Mouse (Mus musculus) CH12.LX (cell line): ENCODE results near the gene Slc6a9. TPM values are rescaled to one million over a fixed set of nuclear protein-coding genes. Genes with fewer than 3 reads are reported as not detected.

ENCODE experiments used
- DNase-seq: peaks from one replicate; pipeline ENCODE4 v3.0.0-alpha.2; 2013; ENCODE audit errors: extremely low read depth
- H3K27ac ChIP-seq: 2 replicates; pipeline ENCODE4 v1.5.1; 2012; ENCODE audit warnings: low read depth, mild to moderate bottlenecking, control low read depth, moderate library complexity; ENCODE audit not compliant: insufficient read depth
- H3K27me3 ChIP-seq: replicated peaks from 2 replicates; pipeline ENCODE3; 2012; ENCODE audit warnings: inconsistent platforms
- H3K36me3 ChIP-seq, 2 experiments: replicated peaks in 1 of 2; 2 replicates each; pipeline versions ENCODE3 to v1.6.1; 2012; ENCODE audit warnings: inconsistent platforms in 1 of 2, low read length in 1 of 2, mild to moderate bottlenecking in 1 of 2, mixed read lengths in 1 of 2, moderate library complexity in 1 of 2; ENCODE audit not compliant: control insufficient read depth in 1 of 2, insufficient read depth in 1 of 2
- H3K4me1 ChIP-seq, 2 experiments: 2 replicates each; pipeline ENCODE4 v1.6.1; 2012; ENCODE audit warnings: inconsistent platforms in 1 of 2, moderate library complexity in 1 of 2; ENCODE audit not compliant: insufficient read depth in 2 of 2, control insufficient read depth in 1 of 2
- H3K4me2 ChIP-seq: 2 replicates; pipeline ENCODE4 v1.6.1; 2012; ENCODE audit warnings: low read depth, mild to moderate bottlenecking, control low read depth; ENCODE audit not compliant: poor library complexity, insufficient read depth, severe bottlenecking
- H3K4me3 ChIP-seq, 3 experiments: fragments of 150-350 bp in 1 of 3; sonication (generic) in 1 of 3; replicated peaks in 1 of 3; 2 replicates each; pipeline versions ENCODE3 to v1.5.1; 2011 to 2012; ENCODE audit warnings: low read depth in 2 of 3, low read length in 2 of 3, mild to moderate bottlenecking in 2 of 3, moderate library complexity in 2 of 3, control low read depth in 1 of 3, improper control_type of control experiment in 1 of 3, inconsistent platforms in 1 of 3, mixed read lengths in 1 of 3; ENCODE audit not compliant: poor library complexity in 1 of 3
- H3K79me2 ChIP-seq: replicated peaks from 2 replicates; pipeline ENCODE4 v1.6.1; 2012; ENCODE audit warnings: mild to moderate bottlenecking, moderate library complexity; ENCODE audit not compliant: control insufficient read depth, poor library complexity, insufficient read depth, severe bottlenecking; ENCODE audit errors: extremely low read depth
- H3K9ac ChIP-seq: 2 replicates; pipeline ENCODE4 v1.6.1; 2012; ENCODE audit warnings: low read depth, mild to moderate bottlenecking, control low read depth, moderate library complexity; ENCODE audit not compliant: insufficient read depth
- H3K9me3 ChIP-seq: replicated peaks from 2 replicates; pipeline ENCODE3; 2012; ENCODE audit warnings: low read length, inconsistent platforms, mixed read lengths
- CHD1 ChIP-seq: IDR thresholded peaks from 2 replicates; pipeline ENCODE4 v1.6.1; 2012; ENCODE audit warnings: low read depth, low read length, improper control_type of control experiment, inconsistent platforms
- CTCF ChIP-seq, 2 experiments: IDR thresholded peaks in 1 of 2; conservative IDR thresholded peaks in 1 of 2; 2 replicates each; pipeline ENCODE4 v1.5.1; 2011 to 2012; ENCODE audit warnings: low read depth in 2 of 2, low read length in 2 of 2, improper control_type of control experiment in 1 of 2, inconsistent platforms in 1 of 2, mild to moderate bottlenecking in 1 of 2, moderate library complexity in 1 of 2
- E2F4 ChIP-seq: IDR thresholded peaks from 2 replicates; pipeline ENCODE4 v1.6.1; 2011; ENCODE audit warnings: low read depth, low read length, improper control_type of control experiment; ENCODE audit not compliant: insufficient replicate concordance
- ELF1 ChIP-seq: IDR thresholded peaks from 2 replicates; pipeline ENCODE4 v1.6.1; 2014; ENCODE audit warnings: low read depth, mild to moderate bottlenecking, inconsistent platforms, low read length, improper control_type of control experiment
- GABPA ChIP-seq: IDR thresholded peaks from 2 replicates; pipeline ENCODE4 v1.6.1; 2012; ENCODE audit warnings: low read depth, low read length, improper control_type of control experiment, inconsistent platforms; ENCODE audit not compliant: insufficient replicate concordance
- IRF4 ChIP-seq: IDR thresholded peaks from 2 replicates; pipeline ENCODE4 v1.6.1; 2014; ENCODE audit warnings: low read depth, mild to moderate bottlenecking, inconsistent platforms, low read length, improper control_type of control experiment
- MAFK ChIP-seq: IDR thresholded peaks from 2 replicates; pipeline ENCODE4 v1.6.1; 2011; ENCODE audit warnings: low read length, improper control_type of control experiment; ENCODE audit not compliant: insufficient replicate concordance
- MAX ChIP-seq: IDR thresholded peaks from 2 replicates; pipeline ENCODE4 v1.6.1; 2011; ENCODE audit warnings: low read length, improper control_type of control experiment
- MXI1 ChIP-seq: IDR thresholded peaks from 2 replicates; pipeline ENCODE4 v1.6.1; 2011; ENCODE audit warnings: mild to moderate bottlenecking, low read depth, low read length, improper control_type of control experiment
- MYC ChIP-seq: IDR thresholded peaks from 2 replicates; pipeline ENCODE4 v1.6.1; 2011; ENCODE audit warnings: low read depth, mild to moderate bottlenecking, improper control_type of control experiment, low read length
- NRF1 ChIP-seq: IDR thresholded peaks from 2 replicates; pipeline ENCODE4 v1.6.1; 2014; ENCODE audit warnings: low read depth, mild to moderate bottlenecking, inconsistent platforms, low read length, improper control_type of control experiment, moderate library complexity
- RAD21 ChIP-seq: IDR thresholded peaks from 2 replicates; pipeline ENCODE4 v1.6.1; 2011; ENCODE audit warnings: low read depth, mild to moderate bottlenecking, low read length, improper control_type of control experiment, moderate library complexity
- SMC3 ChIP-seq: IDR thresholded peaks from 2 replicates; pipeline ENCODE4 v1.6.1; 2011; ENCODE audit warnings: low read depth, low read length, improper control_type of control experiment
- TBP ChIP-seq: conservative IDR thresholded peaks from 2 replicates; pipeline ENCODE4 v1.6.1; 2011; ENCODE audit warnings: low read depth, low read length, improper control_type of control experiment
- TCF12 ChIP-seq: IDR thresholded peaks from 2 replicates; pipeline ENCODE4 v1.6.1; 2014; ENCODE audit warnings: low read depth, mild to moderate bottlenecking, inconsistent platforms, low read length, improper control_type of control experiment
- UBTF ChIP-seq: IDR thresholded peaks from 2 replicates; pipeline ENCODE4 v1.6.1; 2012; ENCODE audit warnings: low read depth, mild to moderate bottlenecking, inconsistent platforms, low read length, improper control_type of control experiment, moderate library complexity
- USF1 ChIP-seq: IDR thresholded peaks from 2 replicates; pipeline ENCODE4 v1.6.1; 2014; ENCODE audit warnings: low read depth, mild to moderate bottlenecking, inconsistent platforms, low read length, improper control_type of control experiment
- USF2 ChIP-seq: conservative IDR thresholded peaks from 2 replicates; pipeline ENCODE4 v1.6.1; 2011; ENCODE audit warnings: low read depth, low read length, improper control_type of control experiment
- ZC3H11A ChIP-seq: IDR thresholded peaks from 2 replicates; pipeline ENCODE4 v1.6.1; 2012; ENCODE audit warnings: low read depth, mild to moderate bottlenecking, inconsistent platforms, low read length, improper control_type of control experiment
- ZKSCAN1 ChIP-seq: IDR thresholded peaks from 2 replicates; pipeline ENCODE4 v1.6.1; 2012; ENCODE audit warnings: low read depth, inconsistent platforms, low read length, improper control_type of control experiment, borderline replicate concordance
- ZNF384 ChIP-seq: IDR thresholded peaks from 2 replicates; pipeline ENCODE4 v1.6.1; 2012; ENCODE audit warnings: low read depth, low read length, improper control_type of control experiment, inconsistent platforms
- dilution Hi-C: fragments of 300-500 bp; cut with MboI; formaldehyde crosslinking; loops from 2 replicates; pipeline ENCODE4 v1.14.3; 2020; ENCODE audit warnings: low sequenced_read_pairs; ENCODE audit not compliant: extremely low pct_unique_long_range_greater_than_20kb, extremely low pct_ligation_motif_present
- in situ Hi-C: fragments of 300-500 bp; cut with MboI; formaldehyde crosslinking; loops from 3 replicates; pipeline ENCODE4 v1.14.3; 2019; ENCODE audit warnings: low sequenced_read_pairs, low pct_ligation_motif_present, low pct_unique_long_range_greater_than_20kb, mixed read lengths
- polyA plus RNA-seq: library from polyadenylated mRNA; unstranded; fragments of >175 nt; gene quantifications from 2 replicates; pipeline ENCODE4 v1.2.1, GENCODE M21; 2012; ENCODE audit warnings: low read depth; ENCODE audit not compliant: insufficient read length
- total RNA-seq, 2 experiments: library from RNA; depleted of rRNA; stranded (reverse); fragments of 300-350 nt in 1 of 2; fragments of >200 nt in 1 of 2; gene quantifications; 2 replicates each; pipeline ENCODE4 v1.2.3; 2012 to 2014

The Slc6a9 gene
- total and polyA plus RNA-seq, 3 experiments, result 4.0 to 15.6 (median 9.1) TPM

GRCm38 (mm10) chr4:117829260-117830123 is 4.8 kb upstream of the Slc6a9 start:
- no peak overlapping the region for H3K4me3 ChIP-seq
- H3K27me3 ChIP-seq, result peaks cover 9% of the 10 kb centered on the region
- no peaks in the 10 kb centered on the region for H3K36me3 ChIP-seq
- dilution Hi-C loops, result no loop called here
- peaks cover 0 to 24% of the 10 kb centered on the region in 2 experiments; a peak in 2 of 4 replicates for H3K4me1 ChIP-seq
- H3K79me2 ChIP-seq, result no peaks in the 10 kb centered on the region
- H3K27ac ChIP-seq, result no peak overlapping the region
- TF ChIP-seq SMC3, result peak; percentile 87
- TF ChIP-seq MXI1, result no peak
- no peak for TF ChIP-seq TCF12
- TF ChIP-seq MAFK, result no peak
- peak; percentile 57 to 81; a peak in 3 of 4 replicates for TF ChIP-seq CTCF (conservative IDR thresholded peaks at IDR 0.05 in 1 of 2, IDR thresholded peaks at IDR 0.05 in 1 of 2; ENCODE audit: low read depth in 2 of 2, low read length in 2 of 2)
- no peak for TF ChIP-seq ZC3H11A
- no peak for TF ChIP-seq MYC
- peak; percentile 81 for TF ChIP-seq RAD21
- TF ChIP-seq MAX, result no peak
- DNase-seq, result peak; percentile 28
- no peaks in the 10 kb centered on the region for H3K9me3 ChIP-seq
- no peak overlapping the region for H3K4me2 ChIP-seq
- in situ Hi-C loops, result loop anchor here (25.0 kb wide), 1 partner anchor 258 kb away; no protein-coding TSS in a partner anchor
- no peak overlapping the region for H3K9ac ChIP-seq

GRCm38 (mm10) chr4:117830124-117830551 is 4.2 kb upstream of the Slc6a9 start:
- TF ChIP-seq NRF1, result no peak
- Histone ChIP-seq H3K27me3 (peaks cover 13% of the 10 kb centered on the region), H3K9ac (no peak overlapping the region), H3K79me2 (no peaks in the 10 kb centered on the region), H3K4me2 (no peak overlapping the region), H3K36me3 (no peaks in the 10 kb centered on the region), H3K4me1 (peaks cover 3 to 29% of the 10 kb centered on the region in 2 experiments; a peak in 2 of 4 replicates), H3K27ac (no peak overlapping the region), H3K4me3 (no peak overlapping the region), H3K9me3 (no peaks in the 10 kb centered on the region)
- in situ Hi-C loops, result loop anchor here (25.0 kb wide), 1 partner anchor 257 kb away; no protein-coding TSS in a partner anchor
- dilution Hi-C loops, result no loop called here
- no peak for DNase-seq

GRCm38 (mm10) chr4:117830801-117831200 is 3.5 kb upstream of the Slc6a9 start:
- no peak for TF ChIP-seq USF2
- no peak for TF ChIP-seq TBP
- no peak for TF ChIP-seq USF1
- TF ChIP-seq ZNF384, result no peak
- TF ChIP-seq ZKSCAN1, result no peak
- TF ChIP-seq E2F4, result no peak
- TF ChIP-seq ELF1, result no peak
- no peak for TF ChIP-seq MYC
- TF ChIP-seq CHD1, result no peak
- no peak for TF ChIP-seq IRF4
- no peak for TF ChIP-seq GABPA
- TF ChIP-seq TCF12, result no peak
- no peak for TF ChIP-seq UBTF
- Histone ChIP-seq H3K9me3 (no peaks in the 10 kb centered on the region), H3K4me3 (no peak overlapping the region), H3K27ac (no peak overlapping the region), H3K36me3 (no peaks in the 10 kb centered on the region), H3K27me3 (peaks cover 13% of the 10 kb centered on the region), H3K9ac (no peak overlapping the region), H3K4me1 (peaks cover 3 to 29% of the 10 kb centered on the region in 2 experiments; a peak in 2 of 4 replicates), H3K79me2 (no peaks in the 10 kb centered on the region), H3K4me2 (no peak overlapping the region)
- DNase-seq, result no peak
- dilution Hi-C loops, result no loop called here
- in situ Hi-C loops, result loop anchor here (25.0 kb wide), 1 partner anchor 256 kb away; no protein-coding TSS in a partner anchor
